Mouse (Mus musculus) mesoderm, embryonic 11.5 days (tissue): ENCODE measurements around the gene Sox30.
"Not testable (repeated sequence)": the region's sequence is repeated elsewhere in the genome, so short reads cannot be mapped to it uniquely, and the experiment has no call there.

Experiments used
- DNase-seq: peaks from one replicate; pipeline ENCODE4 v3.0.0-alpha.2; 2012; ENCODE audit warnings: low read depth, low spot score

Gene Sox30

GRCm38 (mm10) chr11:46020246-46020645 is 40.1 kb downstream of the Sox30 start:
- no peak for DNase-seq

GRCm38 (mm10) chr11:46021850-46022249 is 41.7 kb downstream of the Sox30 start:
- DNase-seq: no peak

- DNase-seq: no peak
Observed at GRCm38 (mm10) chr11:46022983-46023382, 42.9 kb downstream of the Sox30 start.

- peak; percentile 49 for DNase-seq
Observed at GRCm38 (mm10) chr11:46025962-46026392, 45.9 kb downstream of the Sox30 start.

- no peak for DNase-seq
Observed at GRCm38 (mm10) chr11:46027952-46028814, 48.1 kb downstream of the Sox30 start.

- DNase-seq: no peak
Observed at GRCm38 (mm10) chr11:46029485-46029884, 49.4 kb downstream of the Sox30 start.

- no peak for DNase-seq
Observed at GRCm38 (mm10) chr11:46030026-46030425, 49.9 kb downstream of the Sox30 start.

GRCm38 (mm10) chr11:46031470-46031869 is 51.4 kb downstream of the Sox30 start:
- no peak for DNase-seq

- no peak for DNase-seq
Observed at GRCm38 (mm10) chr11:46032956-46033355, 52.8 kb downstream of the Sox30 start.

GRCm38 (mm10) chr11:46036374-46036773 is 56.3 kb downstream of the Sox30 start:
- DNase-seq: no peak

GRCm38 (mm10) chr11:46038901-46039300 is 58.8 kb downstream of the Sox30 start:
- DNase-seq: no peak

- DNase-seq: no peak
Observed at GRCm38 (mm10) chr11:46039335-46039734, 59.2 kb downstream of the Sox30 start.

- DNase-seq: no peak
Observed at GRCm38 (mm10) chr11:46040841-46041556, 60.9 kb downstream of the Sox30 start.

- DNase-seq: no peak
Observed at GRCm38 (mm10) chr11:46041607-46042267, 61.6 kb downstream of the Sox30 start.

- no peak for DNase-seq
Observed at GRCm38 (mm10) chr11:46044781-46045180, 64.7 kb downstream of the Sox30 start.

- DNase-seq: no peak
Observed at GRCm38 (mm10) chr11:46047264-46047663, 67.2 kb downstream of the Sox30 start.

- DNase-seq: not testable (repeated sequence)
Observed at GRCm38 (mm10) chr11:46052105-46052659, 72.1 kb downstream of the Sox30 start, which contains the start of gene Gm12166. Gene Gm12166, minus strand, starts transcription at chr11:46052321.

GRCm38 (mm10) chr11:46053457-46053856 is 73.3 kb downstream of the Sox30 start:
- not testable (repeated sequence) for DNase-seq

GRCm38 (mm10) chr11:46054311-46054710 is 74.2 kb downstream of the Sox30 start:
- DNase-seq: no peak

- no peak for DNase-seq
Observed at GRCm38 (mm10) chr11:46054911-46055895, 75.1 kb downstream of the Sox30 start.
